Mouse (Mus musculus) embryo, embryonic 11.5 days (tissue): ENCODE results near the gene Nacc1.

Experiments
- DNase-seq: peaks from one replicate; pipeline ENCODE4 v3.0.0-alpha.2; 2012; ENCODE audit warnings: low read depth, low spot score

Gene Nacc1

GRCm38 (mm10) chr8:84687705-84688100 lies at the start of gene Nacc1:
Gene Nacc1, minus strand, starts transcription at chr8:84687862.
- DNase-seq = peak; percentile 82

- DNase-seq = no peak
Measured at GRCm38 (mm10) chr8:84736521-84736920, 48.9 kb upstream of the Nacc1 start.

- no peak for DNase-seq
Measured at GRCm38 (mm10) chr8:84735597-84735996, 47.9 kb upstream of the Nacc1 start.

GRCm38 (mm10) chr8:84734680-84735079 lies 47.0 kb upstream of the Nacc1 start:
- DNase-seq = no peak

- no peak for DNase-seq
Measured at GRCm38 (mm10) chr8:84733959-84734358, 46.3 kb upstream of the Nacc1 start.

GRCm38 (mm10) chr8:84732996-84733395 lies 45.3 kb upstream of the Nacc1 start:
- DNase-seq = no peak

GRCm38 (mm10) chr8:84732545-84732944 lies 44.9 kb upstream of the Nacc1 start:
- no peak for DNase-seq

DNA sequence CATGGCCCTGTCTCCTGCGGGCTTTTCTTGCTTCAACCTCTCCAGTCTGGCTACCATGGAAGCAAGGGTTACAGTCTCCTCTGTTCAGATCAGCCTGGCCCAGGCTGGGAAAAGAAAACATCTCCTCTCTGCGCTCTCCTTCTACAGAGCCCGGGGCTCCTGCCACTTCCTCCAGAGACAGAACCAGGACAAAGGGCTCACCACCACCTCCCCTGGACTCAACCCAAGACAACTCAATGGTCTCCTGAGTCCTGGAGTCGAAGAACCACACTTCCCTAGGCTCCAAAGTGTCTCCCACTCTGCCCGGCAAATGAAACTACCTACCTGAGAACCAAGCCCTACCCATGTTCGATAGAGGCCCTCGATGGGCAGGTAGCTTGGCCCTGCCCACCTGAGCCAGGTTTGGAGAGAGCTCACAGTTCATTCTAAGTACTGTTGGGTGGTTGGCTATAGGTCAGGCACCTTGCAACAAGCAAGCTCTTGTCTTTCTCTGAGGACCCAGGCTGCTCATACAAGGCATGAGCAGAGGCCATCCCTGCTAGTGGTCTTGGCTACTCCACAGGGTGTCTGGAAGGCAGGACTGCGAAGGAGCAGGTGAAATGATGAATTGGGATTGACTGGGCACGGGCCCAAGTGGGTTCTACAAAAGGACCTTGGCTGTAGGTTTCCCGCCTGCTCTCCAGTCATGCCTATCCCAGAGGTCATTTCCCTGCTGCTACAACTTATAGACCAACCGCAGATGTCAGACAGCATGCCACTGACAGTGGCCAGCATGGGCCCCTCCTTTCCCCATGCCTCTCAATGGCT lies 43.9 kb upstream of the Nacc1 start:
- DNase-seq = no peak

DNA sequence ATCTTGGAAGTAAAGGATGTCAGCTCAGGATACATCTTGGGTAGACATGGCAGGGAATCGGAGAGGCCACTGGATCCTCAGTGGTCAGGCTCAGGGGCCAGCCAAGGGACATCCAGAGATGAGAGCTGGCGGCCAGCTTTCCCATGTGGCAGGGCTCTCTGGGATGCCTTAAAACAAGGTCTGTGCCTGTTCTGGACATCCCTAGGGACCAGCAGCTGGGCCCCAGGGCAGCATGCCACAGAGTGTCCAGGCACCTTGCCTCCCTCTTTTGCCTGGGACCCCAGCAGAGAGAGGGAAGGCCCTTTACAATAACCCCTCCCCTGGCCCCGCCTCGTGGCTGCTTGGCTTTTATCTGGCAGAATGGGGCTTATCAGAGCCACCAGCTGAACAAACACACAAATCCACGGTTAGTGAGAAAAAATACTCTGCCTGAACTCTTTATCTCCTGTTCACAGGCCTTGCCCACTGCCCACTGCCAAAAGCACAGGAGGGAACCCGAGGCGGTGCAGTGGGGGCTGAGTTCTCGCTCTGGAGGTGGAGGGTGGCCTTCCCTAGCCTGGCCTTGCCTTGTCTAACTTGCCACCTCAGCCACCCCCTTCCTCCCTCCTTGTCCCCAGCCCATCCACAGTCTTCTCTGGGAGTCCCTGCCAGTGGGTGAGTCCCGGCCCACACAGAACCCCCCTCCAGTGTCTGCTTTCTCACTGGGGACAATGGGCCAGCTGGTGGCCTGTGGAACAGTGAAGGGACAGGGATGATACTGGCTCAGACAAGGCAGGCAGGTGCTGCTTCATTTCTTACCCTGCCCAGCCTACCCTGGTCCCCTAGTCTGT lies 43.1 kb upstream of the Nacc1 start:
- no peak for DNase-seq

DNA sequence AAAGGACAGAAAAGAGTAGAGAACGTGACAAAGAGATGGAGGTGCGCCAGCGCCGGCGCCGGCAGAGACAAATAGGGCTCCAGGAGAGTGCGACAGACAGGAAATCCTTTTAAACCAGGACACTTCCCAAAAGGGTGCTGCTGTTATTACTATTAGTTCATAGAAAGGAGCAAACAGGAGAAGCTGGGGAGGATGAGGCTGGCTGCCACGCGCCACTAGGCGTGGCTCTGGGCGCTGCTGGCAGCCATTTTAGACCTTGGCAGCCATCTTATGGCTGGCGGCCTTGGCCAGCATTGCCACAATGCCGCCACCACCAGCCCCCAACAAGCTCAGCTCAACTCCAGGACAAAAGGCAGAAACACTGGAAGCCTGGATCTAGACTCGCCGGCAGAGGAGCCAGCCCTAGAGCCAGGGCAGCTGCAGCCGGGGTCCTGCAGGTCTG lies 42.3 kb upstream of the Nacc1 start:
- DNase-seq = no peak

GRCm38 (mm10) chr8:84728474-84728873 lies 40.8 kb upstream of the Nacc1 start:
- no peak for DNase-seq

DNA sequence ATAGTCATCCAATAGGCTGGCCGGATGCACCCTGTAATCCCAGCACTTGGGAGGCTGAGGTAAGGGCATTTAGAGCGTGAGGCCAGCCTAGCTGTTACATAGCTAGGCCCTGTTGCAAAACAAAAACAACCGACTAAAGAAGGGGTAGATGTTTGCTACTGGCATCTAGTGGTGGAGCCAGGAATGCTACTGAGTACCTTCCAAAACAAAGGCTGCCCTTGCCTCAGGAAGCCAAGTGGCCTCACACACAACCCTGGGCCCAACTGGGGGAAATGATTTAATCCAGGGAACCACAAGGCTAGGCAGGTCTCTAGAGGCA lies 38.2 kb upstream of the Nacc1 start:
- DNase-seq = no peak

GRCm38 (mm10) chr8:84725246-84725940 lies 37.7 kb upstream of the Nacc1 start:
- no peak for DNase-seq

DNA sequence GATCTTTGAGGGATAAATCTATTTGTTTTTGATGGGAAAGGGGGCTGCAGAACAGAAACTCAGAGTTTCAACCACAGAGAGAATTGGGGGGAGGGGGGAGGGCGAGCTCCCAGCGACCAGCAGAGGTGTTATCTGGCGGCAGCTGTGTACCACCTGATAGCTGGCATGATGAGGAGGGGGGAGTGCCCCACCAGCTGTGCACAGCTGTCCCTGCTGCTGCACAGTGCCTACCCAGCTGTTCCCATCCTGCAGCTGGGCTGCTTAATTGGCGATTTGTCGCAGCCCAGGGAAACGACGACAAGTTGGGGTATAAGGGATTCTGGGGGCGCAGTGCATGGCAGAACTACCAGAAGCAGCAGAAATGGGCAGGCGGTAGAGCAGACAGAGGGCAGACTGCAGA lies 37.0 kb upstream of the Nacc1 start:
- no peak for DNase-seq

DNA sequence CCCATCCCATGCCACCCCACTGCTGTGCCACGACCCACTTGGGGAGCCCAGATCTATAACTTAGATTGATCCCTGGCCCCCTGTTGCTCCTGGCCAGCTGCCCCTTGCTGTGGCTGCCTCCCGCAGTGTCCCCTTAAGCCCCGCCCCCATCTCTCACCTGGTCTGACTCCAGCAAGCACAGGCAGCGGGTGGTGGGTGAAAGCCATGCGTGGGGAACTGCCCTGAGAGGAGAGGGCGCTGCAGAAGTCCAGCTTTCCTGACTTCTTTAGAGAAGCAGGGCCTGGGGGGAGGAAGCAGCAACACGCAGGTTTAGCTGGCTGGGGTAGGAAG lies 35.9 kb upstream of the Nacc1 start:
- DNase-seq = no peak

GRCm38 (mm10) chr8:84722850-84723570 lies 35.3 kb upstream of the Nacc1 start, which contains the start of gene G430095P16Rik:
Gene G430095P16Rik, plus strand, starts transcription at chr8:84723007.
- no peak for DNase-seq

DNA sequence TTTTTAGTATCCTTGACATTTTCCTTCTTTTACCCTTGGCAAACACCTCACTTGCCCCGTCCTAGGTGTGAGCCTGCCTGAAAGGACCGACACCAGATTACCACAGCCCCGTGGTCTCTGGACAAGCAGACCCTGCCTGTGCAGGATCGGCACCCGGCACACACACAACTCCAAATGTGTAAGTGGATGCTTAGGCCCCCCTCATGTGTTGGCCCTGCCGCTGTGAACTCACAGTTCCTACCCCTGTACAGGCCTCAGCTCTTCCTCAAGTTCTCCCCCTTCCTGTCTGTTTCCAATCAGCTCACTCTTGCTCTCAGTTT lies 34.8 kb upstream of the Nacc1 start:
- DNase-seq = no peak

- no peak for DNase-seq
Measured at GRCm38 (mm10) chr8:84718959-84719690, 31.5 kb upstream of the Nacc1 start.

GRCm38 (mm10) chr8:84718476-84718875 lies 30.8 kb upstream of the Nacc1 start:
- DNase-seq = no peak

- DNase-seq = no peak
Measured at GRCm38 (mm10) chr8:84716790-84717189, 29.1 kb upstream of the Nacc1 start.

- DNase-seq = no peak
Measured at GRCm38 (mm10) chr8:84715893-84716468, 28.3 kb upstream of the Nacc1 start.
